Mouse (Mus musculus) liver, postnatal 0 days (tissue): ENCODE measurements around the gene Rnf128. TPM values are rescaled to one million over a fixed set of nuclear protein-coding genes. Genes with fewer than 3 reads are reported as not detected.

Experiments
- ATAC-seq: fragments of 200-750 bp; cut with Nextera tagmentation; 2 replicates; pipeline ENCODE4 v1.8.0; 2017; ENCODE audit warnings: mild to moderate bottlenecking, moderate library complexity
- DNase-seq: peaks from one replicate; pipeline ENCODE4 v3.0.0-alpha.2; 2016
- H3K27ac ChIP-seq: fragments of 300-500 bp; sonication (generic); 2 replicates; pipeline ENCODE4 v1.5.1; 2014; ENCODE audit warnings: antibody characterized with exemption, moderate library complexity, mild to moderate bottlenecking, low read depth
- H3K27me3 ChIP-seq: fragments of 300-500 bp; sonication (generic); 2 replicates; pipeline ENCODE4 v1.6.1; 2014; ENCODE audit warnings: low read length, control low read depth, mixed read lengths; ENCODE audit not compliant: insufficient read depth
- H3K36me3 ChIP-seq: fragments of 300-500 bp; sonication (generic); replicated peaks from 2 replicates; pipeline ENCODE4 v1.6.1; 2014; ENCODE audit warnings: mild to moderate bottlenecking, control low read depth, low read length, moderate library complexity, mixed read lengths; ENCODE audit not compliant: insufficient read depth
- H3K4me1 ChIP-seq: fragments of 300-500 bp; sonication (generic); 2 replicates; pipeline ENCODE4 v1.6.1; 2014; ENCODE audit warnings: antibody characterized with exemption, mild to moderate bottlenecking, control low read depth; ENCODE audit not compliant: insufficient read depth
- H3K4me2 ChIP-seq: fragments of 300-500 bp; sonication (generic); 2 replicates; pipeline ENCODE4 v1.6.1; 2014; ENCODE audit warnings: low read depth, mild to moderate bottlenecking, low read length, moderate library complexity, mixed read lengths
- H3K4me3 ChIP-seq: fragments of 300-500 bp; sonication (generic); 2 replicates; pipeline ENCODE4 v1.5.1; 2014; ENCODE audit warnings: low read depth, low read length
- H3K9ac ChIP-seq: fragments of 300-500 bp; sonication (generic); replicated peaks from 2 replicates; pipeline ENCODE4 v1.6.1; 2014; ENCODE audit warnings: mild to moderate bottlenecking, moderate library complexity
- H3K9me3 ChIP-seq: fragments of 300-500 bp; sonication (generic); 2 replicates; pipeline ENCODE4 v1.6.1; 2016; ENCODE audit warnings: mild to moderate bottlenecking, control low read depth, low read length, mixed read lengths
- CTCF ChIP-seq: sonication (generic); IDR thresholded peaks from 2 replicates; pipeline ENCODE4 v1.5.1; 2016; ENCODE audit warnings: antibody characterized with exemption, low read depth
- EP300 ChIP-seq: IDR thresholded peaks from 2 replicates; pipeline ENCODE4 v1.6.1; 2016; ENCODE audit warnings: antibody characterized with exemption, low read depth, mild to moderate bottlenecking
- WGBS: fragments of 180-500 bp; shearing (Covaris S2); extraction: QIAGEN DNeasy Blood & Tissue Kit; methylation state at CpG from one replicate; pipeline ENCODE4 v1.1.7; 2014; ENCODE audit not compliant: insufficient replicate concordance; 5-methylcytosine and 5-hydroxymethylcytosine counted together
- polyA plus RNA-seq: library from polyadenylated mRNA; unstranded; fragments of >200 nt; fragmentation: Nextera tagmentation; extraction: Ambion mirVana; gene quantifications from 2 replicates; pipeline ENCODE4 v1.2.1, GENCODE M21; 2015

The Rnf128 gene
- 91.1 and 96.0 TPM in 2 replicates for polyA plus RNA-seq

DNA sequence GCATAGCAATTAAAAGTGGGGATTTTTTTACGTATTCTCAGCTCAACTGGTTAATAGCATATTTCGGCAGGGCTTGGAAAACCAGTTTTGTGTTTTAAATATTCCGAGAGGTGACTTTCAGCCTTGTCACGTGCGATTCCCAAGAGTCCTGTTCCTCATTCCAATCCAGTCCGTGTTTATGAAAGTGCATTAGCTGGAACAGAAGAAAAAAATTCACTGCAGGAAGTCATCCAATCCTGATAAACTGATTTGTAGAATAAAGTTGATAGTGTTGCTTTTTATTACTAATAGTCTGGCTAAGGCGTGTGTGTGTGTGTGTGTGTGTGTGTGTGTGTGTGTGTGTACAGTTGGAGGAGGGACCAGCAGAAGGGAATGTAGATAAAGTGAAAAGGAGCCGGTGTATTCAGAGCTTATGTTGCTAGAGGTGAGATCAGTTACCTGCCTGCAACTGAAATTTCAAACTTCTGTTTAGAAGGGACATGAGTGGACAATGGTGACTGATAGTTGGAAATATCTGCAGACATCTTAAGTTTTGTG, at the start of gene Rnf128:
Rnf128 (plus strand) TSS at position 392 of the 537 bp plus-strand sequence.
- H3K36me3 ChIP-seq, result no peaks in the 10 kb centered on the region
- ATAC-seq, result no peak
- no peaks in the 10 kb centered on the region for H3K9me3 ChIP-seq
- DNase-seq, result no peak
- no peak within 1 kb of the TSS for H3K9ac ChIP-seq
- H3K27me3 ChIP-seq, result no peaks in the 10 kb centered on the region
- WGBS, result 66% methylated on average over 8 of the region's 8 CpGs
- no peak within 1 kb of the TSS for H3K27ac ChIP-seq
- H3K4me1 ChIP-seq, result no peaks in the 10 kb centered on the region
- H3K4me3 ChIP-seq, result no peak within 1 kb of the TSS
- TF ChIP-seq EP300 (no peak), CTCF (no peak)
- H3K4me2 ChIP-seq, result no peak within 1 kb of the TSS; the same call in 1 of the 2 replicates

DNA sequence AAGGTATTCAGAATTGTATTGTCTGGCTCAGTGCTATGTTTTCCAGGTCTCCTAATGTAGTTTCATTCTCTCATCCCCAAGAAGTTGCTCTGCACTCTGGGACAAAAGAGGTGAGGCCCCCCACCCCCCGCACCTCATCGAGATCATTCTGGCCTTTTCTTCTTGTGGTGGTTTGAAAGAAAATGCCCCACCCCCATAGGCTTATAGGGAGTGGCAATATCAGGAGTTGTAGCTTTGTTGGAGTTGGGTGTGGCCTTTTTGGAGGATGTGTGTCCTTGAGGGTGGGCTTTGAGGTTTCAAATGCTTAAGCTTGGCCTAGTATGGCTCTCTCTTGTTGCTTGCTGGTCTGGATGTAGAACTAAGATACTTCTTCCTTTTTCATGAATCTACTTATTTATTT, 47.0 kb upstream of the Rnf128 start:
- 62% methylated on average over 2 of the region's 2 CpGs for WGBS
- Histone ChIP-seq H3K27me3 (no peaks in the 10 kb centered on the region), H3K4me3 (no peak overlapping the region), H3K9me3 (no peaks in the 10 kb centered on the region), H3K27ac (no peak overlapping the region), H3K9ac (no peak overlapping the region), H3K4me2 (no peak overlapping the region), H3K4me1 (no peaks in the 10 kb centered on the region), H3K36me3 (no peaks in the 10 kb centered on the region)
- ATAC-seq (no peak), DNase-seq (no peak)
- TF ChIP-seq EP300 (no peak), CTCF (no peak)

DNA sequence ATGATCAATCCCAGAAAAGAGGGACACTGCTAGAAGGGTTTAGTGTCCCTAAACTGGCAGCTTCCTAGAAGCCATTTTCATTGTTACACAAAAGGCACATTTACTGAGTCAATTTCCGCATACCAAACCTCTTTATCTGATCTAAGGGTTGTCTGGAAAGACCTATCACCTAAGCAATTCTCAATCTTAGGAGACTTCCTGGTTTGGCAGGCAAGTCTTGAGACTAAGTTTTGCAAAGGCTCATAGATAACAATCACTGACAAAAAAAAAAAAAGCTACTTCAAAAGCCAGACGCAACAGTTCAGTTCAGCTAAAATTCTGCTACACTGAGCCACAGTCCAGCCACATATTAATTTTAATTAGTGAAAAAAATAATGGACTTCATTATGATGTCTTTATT, 43.9 kb upstream of the Rnf128 start:
- H3K4me3 ChIP-seq, result no peak overlapping the region
- H3K27ac ChIP-seq, result no peak overlapping the region
- no peak for TF ChIP-seq EP300
- TF ChIP-seq CTCF, result no peak
- no peaks in the 10 kb centered on the region for H3K9me3 ChIP-seq
- H3K9ac ChIP-seq, result no peak overlapping the region
- H3K27me3 ChIP-seq, result no peaks in the 10 kb centered on the region
- H3K4me2 ChIP-seq, result no peak overlapping the region
- WGBS, result 72% methylated on average over 2 of the region's 2 CpGs
- DNase-seq (no peak), ATAC-seq (no peak)
- no peaks in the 10 kb centered on the region for H3K36me3 ChIP-seq
- no peaks in the 10 kb centered on the region for H3K4me1 ChIP-seq

GRCm38 (mm10) chrX:139524303-139525091, 38.6 kb upstream of the Rnf128 start:
- Histone ChIP-seq H3K27ac (peak overlapping the region; percentile 55; the same call in 1 of the 2 replicates), H3K4me1 (no peaks in the 10 kb centered on the region), H3K27me3 (no peaks in the 10 kb centered on the region), H3K36me3 (no peaks in the 10 kb centered on the region), H3K9me3 (no peaks in the 10 kb centered on the region), H3K9ac (no peak overlapping the region), H3K4me3 (no peak overlapping the region), H3K4me2 (no peak overlapping the region)
- no peak for TF ChIP-seq EP300
- TF ChIP-seq CTCF, result no peak
- WGBS, result 65% methylated on average over 5 of the region's 5 CpGs
- DNase-seq, result no peak
- no peak for ATAC-seq

- ATAC-seq, result peak; percentile 53
- no peak overlapping the region for H3K9ac ChIP-seq
- TF ChIP-seq EP300 (peak; percentile 69; the same call in 1 of the 2 replicates), CTCF (no peak)
- H3K9me3 ChIP-seq, result no peaks in the 10 kb centered on the region
- no peaks in the 10 kb centered on the region for H3K4me1 ChIP-seq
- no peaks in the 10 kb centered on the region for H3K27me3 ChIP-seq
- WGBS, result 65% methylated on average over 2 of the region's 2 CpGs
- no peak overlapping the region for H3K4me3 ChIP-seq
- no peak overlapping the region; the same call in 1 of the 2 replicates for H3K4me2 ChIP-seq
- DNase-seq, result no peak
- no peak overlapping the region for H3K27ac ChIP-seq
- H3K36me3 ChIP-seq, result no peaks in the 10 kb centered on the region
These were observed 37.4 kb upstream of the Rnf128 start for GRCm38 (mm10) chrX:139525724-139526123.

- Histone ChIP-seq H3K9me3 (no peaks in the 10 kb centered on the region), H3K9ac (no peak overlapping the region), H3K27me3 (no peaks in the 10 kb centered on the region), H3K4me2 (no peak overlapping the region), H3K36me3 (no peaks in the 10 kb centered on the region), H3K27ac (no peak overlapping the region), H3K4me1 (no peaks in the 10 kb centered on the region), H3K4me3 (no peak overlapping the region)
- no peak for ATAC-seq
- TF ChIP-seq EP300 (no peak), CTCF (no peak)
- DNase-seq, result no peak
- WGBS, result 44% methylated on average over 4 of the region's 4 CpGs
These were observed 36.1 kb upstream of the Rnf128 start for GRCm38 (mm10) chrX:139526984-139527383.
